Mouse (Mus musculus) liver, postnatal 0 days (tissue): Measurements from ENCODE around the gene Mipol1.

Source experiments
- CTCF ChIP-seq: sonication (generic); IDR thresholded peaks from 2 replicates; pipeline ENCODE4 v1.5.1; 2016; ENCODE audit warnings: antibody characterized with exemption, low read depth
- EP300 ChIP-seq: IDR thresholded peaks from 2 replicates; pipeline ENCODE4 v1.6.1; 2016; ENCODE audit warnings: antibody characterized with exemption, low read depth, mild to moderate bottlenecking

GRCm38 (mm10) chr12:57201901-57202300, 28.3 kb upstream of the Mipol1 start:
- TF ChIP-seq CTCF (no peak), EP300 (no peak)
